Mouse (Mus musculus) limb, embryonic 11.5 days (tissue): Measurements from ENCODE around the gene Paqr4. TPM values are rescaled to one million over a fixed set of nuclear protein-coding genes. Genes with fewer than 3 reads are reported as not detected.

Experiments
- ATAC-seq: fragments of 200-750 bp; cut with Nextera tagmentation; 2 replicates; pipeline ENCODE4 v1.8.0; 2017; ENCODE audit warnings: low read depth; ENCODE audit not compliant: insufficient number of reproducible peaks, low FRiP score, low TSS enrichment
- DNase-seq: peaks from one replicate; pipeline ENCODE4 v3.0.0-alpha.2; 2015; ENCODE audit warnings: low spot score
- H3K27ac ChIP-seq: fragments of 300-500 bp; sonication (generic); replicated peaks from 2 replicates; pipeline ENCODE4 v1.5.1; 2014; ENCODE audit warnings: low read depth, mild to moderate bottlenecking, low read length
- H3K27me3 ChIP-seq: fragments of 300-500 bp; sonication (generic); 2 replicates; pipeline ENCODE4 v1.6.1; 2014; ENCODE audit warnings: mild to moderate bottlenecking, low read length, mixed read lengths; ENCODE audit not compliant: control insufficient read depth, insufficient read depth
- H3K36me3 ChIP-seq: fragments of 300-500 bp; sonication (generic); 2 replicates; pipeline ENCODE4 v1.6.1; 2014; ENCODE audit warnings: mild to moderate bottlenecking, low read length, moderate library complexity, mixed read lengths; ENCODE audit not compliant: control insufficient read depth, insufficient read depth
- H3K4me1 ChIP-seq: fragments of 300-500 bp; sonication (generic); 2 replicates; pipeline ENCODE4 v1.6.1; 2014; ENCODE audit warnings: low read length, mixed read lengths; ENCODE audit not compliant: control insufficient read depth, insufficient read depth
- H3K4me2 ChIP-seq: fragments of 300-500 bp; sonication (generic); 2 replicates; pipeline ENCODE4 v1.6.1; 2014; ENCODE audit warnings: low read depth, mild to moderate bottlenecking, moderate library complexity; ENCODE audit not compliant: severe bottlenecking
- H3K4me3 ChIP-seq: fragments of 300-500 bp; sonication (generic); 2 replicates; pipeline ENCODE4 v1.5.1; 2014; ENCODE audit warnings: low read depth, low read length
- H3K9ac ChIP-seq: fragments of 300-500 bp; sonication (generic); 2 replicates; pipeline ENCODE4 v1.6.1; 2014; ENCODE audit warnings: mild to moderate bottlenecking, low read length
- H3K9me3 ChIP-seq: fragments of 300-500 bp; sonication (generic); 2 replicates; pipeline ENCODE4 v1.6.1; 2016; ENCODE audit warnings: low read length; ENCODE audit not compliant: control insufficient read depth
- WGBS: fragments of 180-500 bp; shearing (Covaris S2); extraction: QIAGEN DNeasy Blood & Tissue Kit; methylation state at CpG from one replicate; pipeline ENCODE4 v1.1.7; 2014; 5-methylcytosine and 5-hydroxymethylcytosine counted together
- polyA plus RNA-seq: library from polyadenylated mRNA; unstranded; fragments of >200 nt; fragmentation: Nextera tagmentation; extraction: Ambion mirVana; gene quantifications from 2 replicates; pipeline ENCODE4 v1.2.1, GENCODE M21; 2014

Gene Paqr4
- polyA plus RNA-seq, 1 experiment from 2014 or later = 7.7 TPM

- Histone ChIP-seq H3K4me3 (no peak overlapping the region), H3K4me2 (no peak overlapping the region), H3K4me1 (no peaks in the 10 kb centered on the region), H3K9me3 (no peaks in the 10 kb centered on the region), H3K27me3 (no peaks in the 10 kb centered on the region), H3K9ac (no peak overlapping the region), H3K36me3 (peaks cover 31% of the 10 kb centered on the region), H3K27ac (no peak overlapping the region)
- DNase-seq (no peak), ATAC-seq (no peak)
- WGBS = 90% methylated on average over 3 of the region's 3 CpGs
Measured at GRCm38 (mm10) chr17:23761155-23761554, 20.5 kb upstream of the Paqr4 start.

GRCm38 (mm10) chr17:23760231-23760630, 19.6 kb upstream of the Paqr4 start:
- Histone ChIP-seq H3K4me3 (no peak overlapping the region), H3K27me3 (no peaks in the 10 kb centered on the region), H3K9me3 (no peaks in the 10 kb centered on the region), H3K27ac (no peak overlapping the region), H3K9ac (no peak overlapping the region), H3K36me3 (peaks cover 35% of the 10 kb centered on the region), H3K4me2 (no peak overlapping the region), H3K4me1 (no peaks in the 10 kb centered on the region)
- WGBS = 97% methylated on average over 9 of the region's 9 CpGs
- no peak for DNase-seq
- no peak for ATAC-seq

GRCm38 (mm10) chr17:23758801-23759200, 18.1 kb upstream of the Paqr4 start:
- Histone ChIP-seq H3K4me3 (no peak overlapping the region), H3K9me3 (no peaks in the 10 kb centered on the region), H3K27me3 (no peaks in the 10 kb centered on the region), H3K4me2 (no peak overlapping the region), H3K4me1 (no peaks in the 10 kb centered on the region), H3K9ac (no peak overlapping the region), H3K36me3 (peaks cover 35% of the 10 kb centered on the region), H3K27ac (no peak overlapping the region)
- ATAC-seq = no peak
- DNase-seq = no peak
- 89% methylated on average over 8 of the region's 8 CpGs for WGBS

GRCm38 (mm10) chr17:23757581-23757980, 16.9 kb upstream of the Paqr4 start:
- no peak overlapping the region for H3K27ac ChIP-seq
- no peaks in the 10 kb centered on the region for H3K4me1 ChIP-seq
- WGBS = 93% methylated on average over 9 of the region's 9 CpGs
- no peaks in the 10 kb centered on the region for H3K9me3 ChIP-seq
- H3K4me2 ChIP-seq = no peak overlapping the region
- H3K9ac ChIP-seq = no peak overlapping the region
- DNase-seq (no peak), ATAC-seq (no peak)
- no peak overlapping the region for H3K4me3 ChIP-seq
- peaks cover 40% of the 10 kb centered on the region for H3K36me3 ChIP-seq
- H3K27me3 ChIP-seq = no peaks in the 10 kb centered on the region

- 92% methylated on average over 13 of the region's 13 CpGs for WGBS
- H3K36me3 ChIP-seq = peaks cover 39% of the 10 kb centered on the region
Measured at GRCm38 (mm10) chr17:23755689-23756088, 15.0 kb upstream of the Paqr4 start.

GRCm38 (mm10) chr17:23749400-23750191, 8.9 kb upstream of the Paqr4 start:
- Histone ChIP-seq H3K4me1 (peaks cover 15% of the 10 kb centered on the region), H3K9ac (no peak overlapping the region), H3K4me2 (no peak overlapping the region), H3K27me3 (peaks cover 28% of the 10 kb centered on the region), H3K9me3 (no peaks in the 10 kb centered on the region; the same call in 1 of the 2 replicates), H3K36me3 (peaks cover 8% of the 10 kb centered on the region), H3K27ac (no peak overlapping the region), H3K4me3 (no peak overlapping the region)
- no peak for ATAC-seq
- WGBS = 77% methylated on average over 11 of the region's 11 CpGs
- no peak for DNase-seq

More at GRCm38 (mm10) chr17:23755689-23756088, 15.0 kb upstream of the Paqr4 start:
- Histone ChIP-seq H3K4me3 (no peak overlapping the region), H3K4me2 (no peak overlapping the region), H3K9ac (no peak overlapping the region), H3K9me3 (no peaks in the 10 kb centered on the region; the same call in 1 of the 2 replicates), H3K27ac (no peak overlapping the region), H3K27me3 (no peaks in the 10 kb centered on the region), H3K4me1 (no peaks in the 10 kb centered on the region)
- ATAC-seq (no peak), DNase-seq (no peak)

GRCm38 (mm10) chr17:23748631-23749391, 8.1 kb upstream of the Paqr4 start:
- DNase-seq (peak; percentile 75), ATAC-seq (no peak)
- Histone ChIP-seq H3K4me3 (no peak overlapping the region), H3K9ac (no peak overlapping the region), H3K36me3 (peaks cover 8% of the 10 kb centered on the region), H3K9me3 (no peaks in the 10 kb centered on the region; the same call in 1 of the 2 replicates), H3K27ac (no peak overlapping the region), H3K4me2 (no peak overlapping the region), H3K27me3 (peaks cover 36% of the 10 kb centered on the region), H3K4me1 (peaks cover 15% of the 10 kb centered on the region)
- WGBS = 35% methylated on average over 10 of the region's 10 CpGs

- Histone ChIP-seq H3K9me3 (no peaks in the 10 kb centered on the region; the same call in 1 of the 2 replicates), H3K27me3 (peaks cover 44% of the 10 kb centered on the region), H3K4me2 (no peak overlapping the region), H3K9ac (no peak overlapping the region), H3K4me3 (no peak overlapping the region), H3K4me1 (peaks cover 15% of the 10 kb centered on the region), H3K27ac (no peak overlapping the region), H3K36me3 (peaks cover 3% of the 10 kb centered on the region)
- 23% methylated on average over 6 of the region's 6 CpGs for WGBS
- DNase-seq (no peak), ATAC-seq (no peak)
Measured at GRCm38 (mm10) chr17:23748026-23748425, 7.4 kb upstream of the Paqr4 start.
